Mouse (Mus musculus): ENCODE measurements around the gene Higd1c. TPM values are rescaled to one million over a fixed set of nuclear protein-coding genes. Genes with fewer than 3 reads are reported as not detected.
"Not testable (repeated sequence)": the region's sequence is repeated elsewhere in the genome, so short reads cannot be mapped to it uniquely, and the experiment has no call there.

The Higd1c gene
- polyA plus RNA-seq, 1 experiment from 2014 or later: not detected

GRCm38 (mm10) chr15:100337328-100337727 lies 27.0 kb upstream of the Higd1c start:
- H3K27me3 ChIP-seq; H3K36me3 ChIP-seq; H3K27ac ChIP-seq (replicated peaks); H3K4me1 ChIP-seq; H3K4me3 ChIP-seq; ATAC-seq (replicated peaks); H3K9ac ChIP-seq (replicated peaks); H3K9me3 ChIP-seq; H3K4me2 ChIP-seq (replicated peaks): not testable (repeated sequence)

- WGBS: 42% methylated on average over 10 of the region's 10 CpGs
- not testable (repeated sequence) for H3K9ac ChIP-seq (replicated peaks); ATAC-seq (replicated peaks)
These were observed 26.5 kb upstream of the Higd1c start for GRCm38 (mm10) chr15:100337847-100338246.

GRCm38 (mm10) chr15:100341314-100341980 lies 22.9 kb upstream of the Higd1c start:
- H3K4me3 ChIP-seq; H3K9ac ChIP-seq (replicated peaks); H3K27ac ChIP-seq (replicated peaks); H3K36me3 ChIP-seq; H3K9me3 ChIP-seq; ATAC-seq (replicated peaks); H3K27me3 ChIP-seq; H3K4me1 ChIP-seq; H3K4me2 ChIP-seq (replicated peaks): not testable (repeated sequence)
- 74% methylated on average over 4 of the region's 5 CpGs for WGBS

More at GRCm38 (mm10) chr15:100337847-100338246, 26.5 kb upstream of the Higd1c start:
- not testable (repeated sequence) for H3K4me3 ChIP-seq; H3K27ac ChIP-seq (replicated peaks); H3K9me3 ChIP-seq; H3K36me3 ChIP-seq; H3K4me2 ChIP-seq (replicated peaks); H3K27me3 ChIP-seq; H3K4me1 ChIP-seq

- Histone ChIP-seq H3K27me3 (no peaks in the 10 kb centered on the region), H3K4me1 (no peaks in the 10 kb centered on the region), H3K4me2 (replicated peaks) (no peak overlapping the region), H3K9me3 (no peaks in the 10 kb centered on the region), H3K9ac (replicated peaks) (no peak overlapping the region), H3K27ac (replicated peaks) (no peak overlapping the region), H3K4me3 (no peak overlapping the region), H3K36me3 (no peaks in the 10 kb centered on the region)
- no peak for ATAC-seq (replicated peaks)
These were observed 18.9 kb upstream of the Higd1c start for GRCm38 (mm10) chr15:100345484-100345883.

GRCm38 (mm10) chr15:100346761-100347160 lies 17.6 kb upstream of the Higd1c start:
- ATAC-seq (replicated peaks): no peak
- H3K4me1 ChIP-seq: no peaks in the 10 kb centered on the region
- 55% methylated on average over 14 of the region's 14 CpGs for WGBS

GRCm38 (mm10) chr15:100349496-100349895 lies 14.8 kb upstream of the Higd1c start:
- no peak overlapping the region for H3K27ac ChIP-seq (replicated peaks)
- H3K36me3 ChIP-seq: no peaks in the 10 kb centered on the region
- H3K4me3 ChIP-seq: no peak overlapping the region
- H3K9me3 ChIP-seq: no peaks in the 10 kb centered on the region
- ATAC-seq (replicated peaks): no peak
- 63% methylated on average over 2 of the region's 2 CpGs for WGBS
- H3K4me1 ChIP-seq: no peaks in the 10 kb centered on the region
- H3K27me3 ChIP-seq: no peaks in the 10 kb centered on the region
- H3K9ac ChIP-seq (replicated peaks): no peak overlapping the region
- H3K4me2 ChIP-seq (replicated peaks): no peak overlapping the region

More at GRCm38 (mm10) chr15:100346761-100347160, 17.6 kb upstream of the Higd1c start:
- no peak overlapping the region for H3K4me3 ChIP-seq
- H3K27ac ChIP-seq (replicated peaks): no peak overlapping the region
- H3K9ac ChIP-seq (replicated peaks): no peak overlapping the region
- H3K4me2 ChIP-seq (replicated peaks): no peak overlapping the region
- no peaks in the 10 kb centered on the region for H3K27me3 ChIP-seq
- H3K9me3 ChIP-seq: no peaks in the 10 kb centered on the region
- H3K36me3 ChIP-seq: no peaks in the 10 kb centered on the region

- H3K4me2 ChIP-seq (replicated peaks): no peak overlapping the region
- H3K4me3 ChIP-seq: no peak overlapping the region
- no peak overlapping the region for H3K9ac ChIP-seq (replicated peaks)
- no peaks in the 10 kb centered on the region for H3K4me1 ChIP-seq
- H3K27ac ChIP-seq (replicated peaks): no peak overlapping the region
- no peaks in the 10 kb centered on the region for H3K36me3 ChIP-seq
- no peaks in the 10 kb centered on the region for H3K9me3 ChIP-seq
- no peak for ATAC-seq (replicated peaks)
- WGBS: 77% methylated on average over 6 of the region's 6 CpGs
- no peaks in the 10 kb centered on the region for H3K27me3 ChIP-seq
These were observed 12.8 kb upstream of the Higd1c start for GRCm38 (mm10) chr15:100351501-100352060.

- Histone ChIP-seq H3K27me3 (no peaks in the 10 kb centered on the region), H3K36me3 (no peaks in the 10 kb centered on the region), H3K9me3 (no peaks in the 10 kb centered on the region), H3K9ac (replicated peaks) (no peak within 1 kb of the TSS), H3K4me3 (no peak within 1 kb of the TSS), H3K4me1 (no peaks in the 10 kb centered on the region), H3K27ac (replicated peaks) (no peak within 1 kb of the TSS), H3K4me2 (replicated peaks) (no peak within 1 kb of the TSS)
- ATAC-seq (replicated peaks): no peak
- 92% methylated on average over 10 of the region's 10 CpGs for WGBS
These were observed 11.6 kb upstream of the Higd1c start, which contains the start of the genes Methig1 and Mettl7a2 for GRCm38 (mm10) chr15:100352711-100353250. TSS of gene Methig1 (plus strand) at chr15:100353149. TSS of gene Mettl7a2 (plus strand) at chr15:100353200.

- not testable (repeated sequence) for H3K27ac ChIP-seq (replicated peaks); ATAC-seq (replicated peaks); H3K36me3 ChIP-seq; H3K9ac ChIP-seq (replicated peaks); H3K9me3 ChIP-seq; H3K4me3 ChIP-seq; H3K4me2 ChIP-seq (replicated peaks); H3K27me3 ChIP-seq; H3K4me1 ChIP-seq
- WGBS: 94% methylated on average over 22 of the region's 22 CpGs
These were observed 10.9 kb upstream of the Higd1c start for GRCm38 (mm10) chr15:100353399-100353798.

- ATAC-seq (replicated peaks): no peak
These were observed 8.5 kb upstream of the Higd1c start for GRCm38 (mm10) chr15:100355876-100356275.

GRCm38 (mm10) chr15:100365967-100366366 lies 1.6 kb downstream of the Higd1c start:
- H3K9ac ChIP-seq (replicated peaks); ATAC-seq (replicated peaks); H3K27me3 ChIP-seq; H3K4me1 ChIP-seq; H3K36me3 ChIP-seq; H3K4me3 ChIP-seq; H3K9me3 ChIP-seq; H3K27ac ChIP-seq (replicated peaks); H3K4me2 ChIP-seq (replicated peaks): not testable (repeated sequence)
- 66% methylated on average over 9 of the region's 9 CpGs for WGBS

More at GRCm38 (mm10) chr15:100355876-100356275, 8.5 kb upstream of the Higd1c start:
- Histone ChIP-seq H3K27me3 (no peaks in the 10 kb centered on the region), H3K36me3 (no peaks in the 10 kb centered on the region), H3K4me2 (replicated peaks) (no peak overlapping the region), H3K4me3 (no peak overlapping the region), H3K4me1 (no peaks in the 10 kb centered on the region), H3K9me3 (no peaks in the 10 kb centered on the region), H3K27ac (replicated peaks) (no peak overlapping the region), H3K9ac (replicated peaks) (no peak overlapping the region)
- WGBS: 93% methylated on average over 5 of the region's 5 CpGs

- Histone ChIP-seq H3K9ac (replicated peaks) (no peak overlapping the region), H3K4me2 (replicated peaks) (no peak overlapping the region), H3K4me1 (no peaks in the 10 kb centered on the region), H3K4me3 (no peak overlapping the region), H3K36me3 (no peaks in the 10 kb centered on the region), H3K27ac (replicated peaks) (no peak overlapping the region), H3K9me3 (no peaks in the 10 kb centered on the region), H3K27me3 (no peaks in the 10 kb centered on the region)
- 88% methylated on average over 7 of the region's 7 CpGs for WGBS
- no peak for ATAC-seq (replicated peaks)
These were observed 2.8 kb downstream of the Higd1c start for GRCm38 (mm10) chr15:100367119-100367518.
